Mouse (Mus musculus) CH12.LX (cell line): ENCODE data around the gene Cnnm2. TPM values are rescaled to one million over a fixed set of nuclear protein-coding genes. Genes with fewer than 3 reads are reported as not detected.

Source experiments
- DNase-seq: peaks from one replicate; pipeline ENCODE4 v3.0.0-alpha.2; 2013; ENCODE audit errors: extremely low read depth
- H3K27ac ChIP-seq: 2 replicates; pipeline ENCODE4 v1.5.1; 2012; ENCODE audit warnings: low read depth, mild to moderate bottlenecking, control low read depth, moderate library complexity; ENCODE audit not compliant: insufficient read depth
- H3K27me3 ChIP-seq: replicated peaks from 2 replicates; pipeline ENCODE3; 2012; ENCODE audit warnings: inconsistent platforms
- H3K36me3 ChIP-seq, 2 experiments: replicated peaks in 1 of 2; 2 replicates each; pipeline versions ENCODE3 to v1.6.1; 2012; ENCODE audit warnings: inconsistent platforms in 1 of 2, low read length in 1 of 2, mild to moderate bottlenecking in 1 of 2, mixed read lengths in 1 of 2, moderate library complexity in 1 of 2; ENCODE audit not compliant: control insufficient read depth in 1 of 2, insufficient read depth in 1 of 2
- H3K4me1 ChIP-seq, 2 experiments: 2 replicates each; pipeline ENCODE4 v1.6.1; 2012; ENCODE audit warnings: inconsistent platforms in 1 of 2, moderate library complexity in 1 of 2; ENCODE audit not compliant: insufficient read depth in 2 of 2, control insufficient read depth in 1 of 2
- H3K4me2 ChIP-seq: 2 replicates; pipeline ENCODE4 v1.6.1; 2012; ENCODE audit warnings: low read depth, mild to moderate bottlenecking, control low read depth; ENCODE audit not compliant: poor library complexity, insufficient read depth, severe bottlenecking
- H3K4me3 ChIP-seq, 3 experiments: fragments of 150-350 bp in 1 of 3; sonication (generic) in 1 of 3; replicated peaks in 1 of 3; 2 replicates each; pipeline versions ENCODE3 to v1.5.1; 2011 to 2012; ENCODE audit warnings: low read depth in 2 of 3, low read length in 2 of 3, mild to moderate bottlenecking in 2 of 3, moderate library complexity in 2 of 3, control low read depth in 1 of 3, improper control_type of control experiment in 1 of 3, inconsistent platforms in 1 of 3, mixed read lengths in 1 of 3; ENCODE audit not compliant: poor library complexity in 1 of 3
- H3K79me2 ChIP-seq: replicated peaks from 2 replicates; pipeline ENCODE4 v1.6.1; 2012; ENCODE audit warnings: mild to moderate bottlenecking, moderate library complexity; ENCODE audit not compliant: control insufficient read depth, poor library complexity, insufficient read depth, severe bottlenecking; ENCODE audit errors: extremely low read depth
- H3K9ac ChIP-seq: 2 replicates; pipeline ENCODE4 v1.6.1; 2012; ENCODE audit warnings: low read depth, mild to moderate bottlenecking, control low read depth, moderate library complexity; ENCODE audit not compliant: insufficient read depth
- H3K9me3 ChIP-seq: replicated peaks from 2 replicates; pipeline ENCODE3; 2012; ENCODE audit warnings: low read length, inconsistent platforms, mixed read lengths
- CHD2 ChIP-seq: IDR thresholded peaks from 2 replicates; pipeline ENCODE4 v1.6.1; 2011; ENCODE audit warnings: low read length, improper control_type of control experiment
- CTCF ChIP-seq, 2 experiments: IDR thresholded peaks in 1 of 2; conservative IDR thresholded peaks in 1 of 2; 2 replicates each; pipeline ENCODE4 v1.5.1; 2011 to 2012; ENCODE audit warnings: low read depth in 2 of 2, low read length in 2 of 2, improper control_type of control experiment in 1 of 2, inconsistent platforms in 1 of 2, mild to moderate bottlenecking in 1 of 2, moderate library complexity in 1 of 2
- E2F4 ChIP-seq: IDR thresholded peaks from 2 replicates; pipeline ENCODE4 v1.6.1; 2011; ENCODE audit warnings: low read depth, low read length, improper control_type of control experiment; ENCODE audit not compliant: insufficient replicate concordance
- EP300 ChIP-seq: IDR thresholded peaks from 2 replicates; pipeline ENCODE4 v1.6.1; 2011; ENCODE audit warnings: low read length, improper control_type of control experiment
- GABPA ChIP-seq: IDR thresholded peaks from 2 replicates; pipeline ENCODE4 v1.6.1; 2012; ENCODE audit warnings: low read depth, low read length, improper control_type of control experiment, inconsistent platforms; ENCODE audit not compliant: insufficient replicate concordance
- IRF4 ChIP-seq: IDR thresholded peaks from 2 replicates; pipeline ENCODE4 v1.6.1; 2014; ENCODE audit warnings: low read depth, mild to moderate bottlenecking, inconsistent platforms, low read length, improper control_type of control experiment
- JUND ChIP-seq: conservative IDR thresholded peaks from 2 replicates; pipeline ENCODE4 v1.6.1; 2011; ENCODE audit warnings: low read depth, low read length, improper control_type of control experiment
- KAT2A ChIP-seq: IDR thresholded peaks from 2 replicates; pipeline ENCODE4 v1.6.1; 2012; ENCODE audit warnings: low read length, improper control_type of control experiment, inconsistent platforms; ENCODE audit not compliant: insufficient replicate concordance
- MAX ChIP-seq: IDR thresholded peaks from 2 replicates; pipeline ENCODE4 v1.6.1; 2011; ENCODE audit warnings: low read length, improper control_type of control experiment
- MEF2A ChIP-seq: IDR thresholded peaks from 2 replicates; pipeline ENCODE4 v1.6.1; 2014; ENCODE audit warnings: low read depth, mild to moderate bottlenecking, inconsistent platforms, low read length, improper control_type of control experiment, borderline replicate concordance
- MYC ChIP-seq: IDR thresholded peaks from 2 replicates; pipeline ENCODE4 v1.6.1; 2011; ENCODE audit warnings: low read depth, mild to moderate bottlenecking, improper control_type of control experiment, low read length
- NELFE ChIP-seq: IDR thresholded peaks from 2 replicates; pipeline ENCODE4 v1.6.1; 2011; ENCODE audit warnings: low read depth, low read length, improper control_type of control experiment
- NRF1 ChIP-seq: IDR thresholded peaks from 2 replicates; pipeline ENCODE4 v1.6.1; 2014; ENCODE audit warnings: low read depth, mild to moderate bottlenecking, inconsistent platforms, low read length, improper control_type of control experiment, moderate library complexity
- RAD21 ChIP-seq: IDR thresholded peaks from 2 replicates; pipeline ENCODE4 v1.6.1; 2011; ENCODE audit warnings: low read depth, mild to moderate bottlenecking, low read length, improper control_type of control experiment, moderate library complexity
- RCOR1 ChIP-seq: conservative IDR thresholded peaks from 2 replicates; pipeline ENCODE4 v1.6.1; 2012; ENCODE audit warnings: low read depth, mild to moderate bottlenecking, inconsistent platforms, low read length, improper control_type of control experiment
- SMC3 ChIP-seq: IDR thresholded peaks from 2 replicates; pipeline ENCODE4 v1.6.1; 2011; ENCODE audit warnings: low read depth, low read length, improper control_type of control experiment
- USF2 ChIP-seq: conservative IDR thresholded peaks from 2 replicates; pipeline ENCODE4 v1.6.1; 2011; ENCODE audit warnings: low read depth, low read length, improper control_type of control experiment
- ZC3H11A ChIP-seq: IDR thresholded peaks from 2 replicates; pipeline ENCODE4 v1.6.1; 2012; ENCODE audit warnings: low read depth, mild to moderate bottlenecking, inconsistent platforms, low read length, improper control_type of control experiment
- ZKSCAN1 ChIP-seq: IDR thresholded peaks from 2 replicates; pipeline ENCODE4 v1.6.1; 2012; ENCODE audit warnings: low read depth, inconsistent platforms, low read length, improper control_type of control experiment, borderline replicate concordance
- ZMIZ1 ChIP-seq: IDR thresholded peaks from 2 replicates; pipeline ENCODE4 v1.6.1; 2012; ENCODE audit warnings: low read depth, mild to moderate bottlenecking, inconsistent platforms, low read length, improper control_type of control experiment
- dilution Hi-C: fragments of 300-500 bp; cut with MboI; formaldehyde crosslinking; loops from 2 replicates; pipeline ENCODE4 v1.14.3; 2020; ENCODE audit warnings: low sequenced_read_pairs; ENCODE audit not compliant: extremely low pct_unique_long_range_greater_than_20kb, extremely low pct_ligation_motif_present
- in situ Hi-C: fragments of 300-500 bp; cut with MboI; formaldehyde crosslinking; loops from 3 replicates; pipeline ENCODE4 v1.14.3; 2019; ENCODE audit warnings: low sequenced_read_pairs, low pct_ligation_motif_present, low pct_unique_long_range_greater_than_20kb, mixed read lengths
- polyA plus RNA-seq: library from polyadenylated mRNA; unstranded; fragments of >175 nt; gene quantifications from 2 replicates; pipeline ENCODE4 v1.2.1, GENCODE M21; 2012; ENCODE audit warnings: low read depth; ENCODE audit not compliant: insufficient read length
- total RNA-seq, 2 experiments: library from RNA; depleted of rRNA; stranded (reverse); fragments of 300-350 nt in 1 of 2; fragments of >200 nt in 1 of 2; gene quantifications; 2 replicates each; pipeline ENCODE4 v1.2.3; 2012 to 2014

Gene Cnnm2
- total and polyA plus RNA-seq, 3 experiments: 1.8 to 3.7 (median 2.6) TPM

- in situ Hi-C loops: no loop called here
- DNase-seq: no peak
These were observed 132.1 kb downstream of the Cnnm2 start for GRCm38 (mm10) chr19:46893484-46893883.

GRCm38 (mm10) chr19:46897135-46897534 is 135.7 kb downstream of the Cnnm2 start:
- H3K27me3 ChIP-seq: no peaks in the 10 kb centered on the region
- no peak overlapping the region for H3K27ac ChIP-seq
- H3K36me3 ChIP-seq: peaks cover 28 to 62% of the 10 kb centered on the region in 2 experiments
- dilution Hi-C loops: no loop called here
- peak; percentile 18 for TF ChIP-seq SMC3
- no peak for TF ChIP-seq EP300
- no peak for TF ChIP-seq GABPA
- peak in 1 of 2 experiments; percentile 31; a peak in 2 of 4 replicates for TF ChIP-seq CTCF (conservative IDR thresholded peaks at IDR 0.05 in 1 of 2, IDR thresholded peaks at IDR 0.05 in 1 of 2; ENCODE audit: low read depth in 2 of 2, low read length in 2 of 2)
- TF ChIP-seq, all 38 proteins: peak for 2
- Histone ChIP-seq H3K9ac (no peak overlapping the region), H3K4me1 (peaks cover 6 to 17% of the 10 kb centered on the region in 2 experiments; a peak in 3 of 4 replicates), H3K79me2 (no peaks in the 10 kb centered on the region), H3K9me3 (peaks cover 8% of the 10 kb centered on the region), H3K4me2 (no peak overlapping the region), H3K4me3 (no peak overlapping the region)
- DNase-seq: no peak
- in situ Hi-C loops: no loop called here

More at GRCm38 (mm10) chr19:46893484-46893883, 132.1 kb downstream of the Cnnm2 start:
- H3K79me2 ChIP-seq: no peaks in the 10 kb centered on the region
- no peak overlapping the region for H3K9ac ChIP-seq
- no peak overlapping the region for H3K27ac ChIP-seq
- H3K27me3 ChIP-seq: no peaks in the 10 kb centered on the region
- H3K9me3 ChIP-seq: peaks cover 8% of the 10 kb centered on the region
- H3K4me3 ChIP-seq: no peak overlapping the region
- dilution Hi-C loops: no loop called here
- H3K4me1 ChIP-seq: peaks cover 0 to under 1% of the 10 kb centered on the region in 2 experiments; a peak in 1 of 4 replicates
- peaks cover 55 to 82% of the 10 kb centered on the region in 2 experiments for H3K36me3 ChIP-seq
- TF ChIP-seq RCOR1: no peak
- no peak for TF ChIP-seq E2F4
- TF ChIP-seq IRF4: no peak
- TF ChIP-seq NRF1: no peak
- no peak overlapping the region for H3K4me2 ChIP-seq

- no peak for TF ChIP-seq ZMIZ1
- no peak for TF ChIP-seq JUND
- no peak for TF ChIP-seq SMC3
- TF ChIP-seq CTCF (conservative IDR thresholded peaks at IDR 0.05 in 1 of 2, IDR thresholded peaks at IDR 0.05 in 1 of 2; ENCODE audit: low read depth in 2 of 2, low read length in 2 of 2): no peak
- TF ChIP-seq RAD21: no peak
- no peak for TF ChIP-seq USF2
- no peak for TF ChIP-seq NELFE
- no peak for TF ChIP-seq MAX
- TF ChIP-seq MYC: no peak
- no peak for TF ChIP-seq ZC3H11A
- no peak for TF ChIP-seq CHD2
- no peak for TF ChIP-seq ZKSCAN1
- TF ChIP-seq KAT2A: no peak
- no peak for TF ChIP-seq MEF2A
- TF ChIP-seq, all 38 proteins: peak for 0
- Histone ChIP-seq H3K4me2 (no peak overlapping the region), H3K9me3 (peaks cover 8% of the 10 kb centered on the region), H3K27ac (no peak overlapping the region), H3K4me3 (no peak overlapping the region), H3K9ac (no peak overlapping the region), H3K4me1 (peaks cover 6 to 17% of the 10 kb centered on the region in 2 experiments; a peak in 3 of 4 replicates), H3K79me2 (no peaks in the 10 kb centered on the region), H3K27me3 (no peaks in the 10 kb centered on the region), H3K36me3 (peaks cover 24 to 57% of the 10 kb centered on the region in 2 experiments)
- in situ Hi-C loops (no loop called here), dilution Hi-C loops (no loop called here)
- DNase-seq: no peak
These were observed 136.8 kb downstream of the Cnnm2 start for GRCm38 (mm10) chr19:46898222-46898621.
